Mouse (Mus musculus): ENCODE measurements at regions not wholly inside any gene's neighbourhood (a gene's known extent, or its start where the extent isn't known, plus 50 kb on each side); places are given as distances from the start of the nearest gene placed in this dataset.

GRCm38 (mm10) chr5:148740366-148741266, 188.0 kb upstream of the Ubl3 start:
- DNase-seq = peak; percentile 30

- DNase-seq = no peak
Observed at GRCm38 (mm10) chr5:148739672-148740071, 187.1 kb upstream of the Ubl3 start.

- DNase-seq = peak; percentile 23
Observed at GRCm38 (mm10) chr5:148739141-148739540, 186.6 kb upstream of the Ubl3 start.

- no peak for DNase-seq
Observed at GRCm38 (mm10) chr5:148729541-148729940, 177.0 kb upstream of the Ubl3 start.

GRCm38 (mm10) chr5:148728492-148728891, 175.9 kb upstream of the Ubl3 start:
- no peak for DNase-seq

- DNase-seq = no peak
Observed at GRCm38 (mm10) chr5:148726442-148726841, 173.9 kb upstream of the Ubl3 start.

- DNase-seq = no peak
Observed at GRCm38 (mm10) chr5:148724470-148724869, 171.9 kb upstream of the Ubl3 start.

GRCm38 (mm10) chr5:148723677-148724227, 171.2 kb upstream of the Ubl3 start:
- no peak for DNase-seq

- no peak for DNase-seq
Observed at GRCm38 (mm10) chr5:148720604-148721003, 168.0 kb upstream of the Ubl3 start.

- no peak for DNase-seq
Observed at GRCm38 (mm10) chr5:148716633-148717032, 164.0 kb upstream of the Ubl3 start.

GRCm38 (mm10) chr5:148715218-148715991, 162.8 kb upstream of the Ubl3 start:
- DNase-seq = no peak

GRCm38 (mm10) chr5:148714807-148715206, 162.2 kb upstream of the Ubl3 start:
- no peak for DNase-seq

- DNase-seq = no peak
Observed at GRCm38 (mm10) chr5:148713796-148714195, 161.2 kb upstream of the Ubl3 start.

GRCm38 (mm10) chr5:148713039-148713438, 160.4 kb upstream of the Ubl3 start:
- no peak for DNase-seq

GRCm38 (mm10) chr5:148711570-148711969, 159.0 kb upstream of the Ubl3 start:
- DNase-seq = no peak

GRCm38 (mm10) chr5:148709111-148709771, 156.7 kb upstream of the Ubl3 start:
- peak; percentile 36 for DNase-seq

GRCm38 (mm10) chr5:148708014-148708741, 155.6 kb upstream of the Ubl3 start:
- peak; percentile 31 for DNase-seq

GRCm38 (mm10) chr5:148707335-148707734, 154.7 kb upstream of the Ubl3 start:
- peak; percentile 13 for DNase-seq

GRCm38 (mm10) chr5:148706323-148707120, 153.9 kb upstream of the Ubl3 start:
- DNase-seq = no peak

GRCm38 (mm10) chr5:148704769-148705168, 152.2 kb upstream of the Ubl3 start:
- DNase-seq = no peak

- no peak for DNase-seq
Observed at GRCm38 (mm10) chr5:148701859-148702258, 149.3 kb upstream of the Ubl3 start.

All from layer of hippocampus, adult 9-11 months (tissue).